Comparison of ENCODE assay signal across 18 mouse cellular contexts in genomic region chr17:13002243-13002642, GRCm38 (mm10). TPM values are rescaled to one million over a fixed set of nuclear protein-coding genes. Genes with fewer than 3 reads are reported as not detected.
DNase-seq lines count a peak whose midpoint lies in the region; ATAC-seq and TF ChIP-seq lines count a peak whose summit lies in the region.
"Not testable (repeated sequence)": the region's sequence is repeated elsewhere in the genome, so short reads cannot be mapped to it uniquely, and the experiment has no call there.
"Had no signal": no experiment of that assay in that cellular context is flagged by ENCODE, and none has a peak within 500 bp of the region (broad histone marks: within the 10 kb centered on the region; RNA-seq: fewer than 3 reads in every experiment).

No protein-coding gene starts in this region.

- H3K4me1 ChIP-seq in liver, embryonic 14.5 days (replicated peaks; ENCODE audit: control insufficient read depth in 2 of 2, insufficient read depth in 2 of 2, low read length in 1 of 2); midbrain, postnatal 0 days (ENCODE audit: insufficient read depth, low read length); stomach, postnatal 0 days (replicated peaks; ENCODE audit: control insufficient read depth, insufficient read depth): not testable (repeated sequence)

- TF ChIP-seq CTCF in layer of hippocampus, adult 2 months (conservative IDR thresholded peaks at IDR 0.05) = peak; percentile 52
- TF ChIP-seq CTCF in liver, embryonic 14.5 days (IDR thresholded peaks at IDR 0.05; ENCODE audit: low read depth) = 0 out of 2 replicates have a peak, but pooled peaks have one; percentile 19
- 0 out of 2 replicates have a peak, but pooled peaks have one; percentile 10 for TF ChIP-seq CTCF in midbrain, postnatal 0 days (IDR thresholded peaks at IDR 0.05)
- peak; percentile 22; the same call in 1 of the 2 replicates for TF ChIP-seq CTCF in stomach, postnatal 0 days (IDR thresholded peaks at IDR 0.05; ENCODE audit: low read depth)

- H3K36me3 ChIP-seq in liver, embryonic 14.5 days (replicated peaks; ENCODE audit: control insufficient read depth, insufficient read depth, low read depth); midbrain, postnatal 0 days (ENCODE audit: insufficient read depth, low read length); stomach, postnatal 0 days (ENCODE audit: control insufficient read depth, insufficient read depth, low read length): not testable (repeated sequence)

- H3K9ac ChIP-seq in liver, embryonic 14.5 days (replicated peaks); midbrain, postnatal 0 days (replicated peaks; ENCODE audit: low read length, poor library complexity, severe bottlenecking); stomach, postnatal 0 days (ENCODE audit: low read length): not testable (repeated sequence)

- not testable (repeated sequence) for H3K27me3 ChIP-seq in liver, embryonic 14.5 days (ENCODE audit: control insufficient read depth, insufficient read depth, low read length); midbrain, postnatal 0 days (ENCODE audit: insufficient read depth, low read length); stomach, postnatal 0 days (ENCODE audit: control insufficient read depth, insufficient read depth, low read length)

- not testable (repeated sequence) for H3K27ac ChIP-seq in layer of hippocampus, adult 2 months; liver, embryonic 14.5 days; midbrain, postnatal 0 days (ENCODE audit: low read depth, low read length); stomach, postnatal 0 days (replicated peaks)

- WGBS in liver, embryonic 14.5 days (ENCODE audit: insufficient replicate concordance) = 74% methylated on average over 5 of the region's 5 CpGs
- WGBS in midbrain, postnatal 0 days = 94% methylated on average over 5 of the region's 5 CpGs
- WGBS in stomach, postnatal 0 days = 93% methylated on average over 5 of the region's 5 CpGs

- not testable (repeated sequence) for H3K4me3 ChIP-seq in layer of hippocampus, adult 2 months; liver, embryonic 14.5 days (ENCODE audit: insufficient read depth in 1 of 2, low read depth in 2 of 2, low read length in 2 of 2); midbrain, postnatal 0 days (ENCODE audit: low read depth, low read length); stomach, postnatal 0 days (ENCODE audit: low read depth, low read length)

- ATAC-seq in liver, embryonic 14.5 days (ENCODE audit: insufficient read depth); midbrain, postnatal 0 days (ENCODE audit: low FRiP score); stomach, postnatal 0 days (ENCODE audit: low FRiP score, low TSS enrichment): not testable (repeated sequence)

- DNase-seq in CD4-positive, CD25-positive, alpha-beta regulatory T cell, adult 2 months (ENCODE audit: low read depth, low spot score) = peak; percentile 36
- peak; percentile 74 for DNase-seq in heart, adult 11 months
- DNase-seq in induced T-regulatory cell, adult 2 months (ENCODE audit: low read depth) = peak; percentile 25
- not testable (repeated sequence) for DNase-seq in layer of hippocampus, adult 2 months (ENCODE audit: low spot score in 2 of 2); liver, embryonic 14.5 days (ENCODE audit: low read depth in 3 of 3, low spot score in 3 of 3); midbrain, postnatal 0 days (ENCODE audit: low spot score); stomach, postnatal 0 days (ENCODE audit: low spot score)

- H3K4me2 ChIP-seq in liver, embryonic 14.5 days (ENCODE audit: low read depth); midbrain, postnatal 0 days (ENCODE audit: low read depth, low read length, poor library complexity, severe bottlenecking); stomach, postnatal 0 days (replicated peaks; ENCODE audit: low read depth): not testable (repeated sequence)

- not testable (repeated sequence) for H3K9me3 ChIP-seq in liver, embryonic 14.5 days (ENCODE audit: control insufficient read depth, low read length); midbrain, postnatal 0 days (ENCODE audit: low read length); stomach, postnatal 0 days (ENCODE audit: control insufficient read depth, low read length)

- not testable (repeated sequence) for TF ChIP-seq EP300 in liver, embryonic 14.5 days (IDR thresholded peaks at IDR 0.05; ENCODE audit: low read depth); stomach, postnatal 0 days (optimal IDR thresholded peaks at IDR 0.05)

RNA-seq across cellular contexts. Expression of gene Sod2, which starts 4.4 kb away (rescaled TPM):
- 100 to 1,000 TPM; 237 to 252 TPM for total RNA-seq in layer of hippocampus, adult 2 months (2021)
- 40.4 and 105 TPM in 2 replicates for polyA plus RNA-seq in liver, embryonic 14.5 days (2012; rRNA removed)
- 135 and 136 TPM in 2 replicates for polyA plus RNA-seq in liver, embryonic 14.5 days (2014; fragmentation: Nextera tagmentation; extraction: Ambion mirVana)
- 160 and 177 TPM in 2 replicates for total RNA-seq in midbrain, postnatal 0 days (2014; rRNA removed)
- 121 and 128 TPM in 2 replicates for polyA plus RNA-seq in midbrain, postnatal 0 days (2015; fragmentation: Nextera tagmentation; extraction: Ambion mirVana)
- 176 and 186 TPM in 2 replicates for polyA plus RNA-seq in stomach, postnatal 0 days (2015; fragmentation: Nextera tagmentation; extraction: Ambion mirVana)

RNA-seq across cellular contexts. Expression of gene Wtap, which starts 8.3 kb away (rescaled TPM):
- 10 to 100 TPM; 52.3 to 59.6 TPM for total RNA-seq in layer of hippocampus, adult 2 months (2021)
- polyA plus RNA-seq in liver, embryonic 14.5 days (2012; rRNA removed) = 13.3 and 24.5 TPM in 2 replicates
- polyA plus RNA-seq in liver, embryonic 14.5 days (2014; fragmentation: Nextera tagmentation; extraction: Ambion mirVana) = 51.9 and 54.6 TPM in 2 replicates
- total RNA-seq in midbrain, postnatal 0 days (2014; rRNA removed) = 82.7 and 88.8 TPM in 2 replicates
- 134 and 147 TPM in 2 replicates for polyA plus RNA-seq in midbrain, postnatal 0 days (2015; fragmentation: Nextera tagmentation; extraction: Ambion mirVana)
- 75.2 and 75.4 TPM in 2 replicates for polyA plus RNA-seq in stomach, postnatal 0 days (2015; fragmentation: Nextera tagmentation; extraction: Ambion mirVana)

RNA-seq across cellular contexts. Expression of gene Acat2, which starts 41.7 kb away (rescaled TPM):
- 10 to 100 TPM; 44.2 to 44.4 TPM for total RNA-seq in layer of hippocampus, adult 2 months (2021)
- polyA plus RNA-seq in liver, embryonic 14.5 days (2012; rRNA removed) = 29.2 and 36.3 TPM in 2 replicates
- 55.4 and 59.3 TPM in 2 replicates for polyA plus RNA-seq in liver, embryonic 14.5 days (2014; fragmentation: Nextera tagmentation; extraction: Ambion mirVana)
- 181 and 194 TPM in 2 replicates for total RNA-seq in midbrain, postnatal 0 days (2014; rRNA removed)
- polyA plus RNA-seq in midbrain, postnatal 0 days (2015; fragmentation: Nextera tagmentation; extraction: Ambion mirVana) = 247 and 254 TPM in 2 replicates
- polyA plus RNA-seq in stomach, postnatal 0 days (2015; fragmentation: Nextera tagmentation; extraction: Ambion mirVana) = 76.0 and 81.8 TPM in 2 replicates

RNA-seq across cellular contexts. Expression of gene Gpr31b, which starts 49.9 kb away (rescaled TPM):
- not detected for total RNA-seq in layer of hippocampus, adult 2 months (2021)
- polyA plus RNA-seq in liver, embryonic 14.5 days (2012; rRNA removed) = not detected in 2 replicates
- polyA plus RNA-seq in liver, embryonic 14.5 days (2014; fragmentation: Nextera tagmentation; extraction: Ambion mirVana) = 0.11 TPM in 1 of 2 replicates, not detected in the other
- 0.80 and 1.0 TPM in 2 replicates for total RNA-seq in midbrain, postnatal 0 days (2014; rRNA removed)
- polyA plus RNA-seq in midbrain, postnatal 0 days (2015; fragmentation: Nextera tagmentation; extraction: Ambion mirVana) = not detected in 2 replicates
- 0.12 TPM in 1 of 2 replicates, not detected in the other for polyA plus RNA-seq in stomach, postnatal 0 days (2015; fragmentation: Nextera tagmentation; extraction: Ambion mirVana)
- total RNA-seq: adrenal gland, postnatal 14 days; ES-E14 had no signal
- polyA plus RNA-seq: activated CD4-positive, CD25-positive, alpha-beta regulatory T cell, adult 4 months; cerebellum, adult 2 months; cortical plate, adult 2 months; embryonic facial prominence, embryonic 10.5 days; embryonic facial prominence, embryonic 12.5 days; embryonic facial prominence, embryonic 14.5 days; forebrain, embryonic 13.5 days; forebrain, embryonic 15.5 days; Patski had no signal

RNA-seq across cellular contexts. Expression of gene Tcp10b, which starts 58.7 kb away (rescaled TPM):
- 1 to 10 TPM in 1 of 2 experiments, under 1 TPM in 1; 0.88 to 1.5 TPM for total RNA-seq in layer of hippocampus, adult 2 months (2021)
- polyA plus RNA-seq in liver, embryonic 14.5 days (2012; rRNA removed) = 0.10 TPM in 1 of 2 replicates, not detected in the other
- not detected in 2 replicates for polyA plus RNA-seq in liver, embryonic 14.5 days (2014; fragmentation: Nextera tagmentation; extraction: Ambion mirVana)
- total RNA-seq in midbrain, postnatal 0 days (2014; rRNA removed) = 0.11 and 0.38 TPM in 2 replicates
- polyA plus RNA-seq in midbrain, postnatal 0 days (2015; fragmentation: Nextera tagmentation; extraction: Ambion mirVana) = 0.20 and 0.56 TPM in 2 replicates
- polyA plus RNA-seq in stomach, postnatal 0 days (2015; fragmentation: Nextera tagmentation; extraction: Ambion mirVana) = 0.17 and 0.19 TPM in 2 replicates
- polyA plus RNA-seq: activated CD4-positive, CD25-positive, alpha-beta regulatory T cell, adult 4 months; embryonic facial prominence, embryonic 10.5 days; embryonic facial prominence, embryonic 12.5 days; embryonic facial prominence, embryonic 14.5 days; forebrain, embryonic 13.5 days; forebrain, embryonic 15.5 days had no signal
